Mouse (Mus musculus) G1E (cell line): ENCODE results near the gene Ralgapa1.

Source experiments
- CTCF ChIP-seq: IDR thresholded peaks from 2 replicates; pipeline ENCODE4 v1.5.1; 2012; ENCODE audit warnings: low read depth, low read length, inconsistent platforms, mixed read lengths
- POLR2AphosphoS5 ChIP-seq: IDR thresholded peaks from 2 replicates; pipeline ENCODE4 v1.6.1; 2012; ENCODE audit warnings: low read depth, low read length, inconsistent platforms; ENCODE audit not compliant: insufficient replicate concordance

DNA sequence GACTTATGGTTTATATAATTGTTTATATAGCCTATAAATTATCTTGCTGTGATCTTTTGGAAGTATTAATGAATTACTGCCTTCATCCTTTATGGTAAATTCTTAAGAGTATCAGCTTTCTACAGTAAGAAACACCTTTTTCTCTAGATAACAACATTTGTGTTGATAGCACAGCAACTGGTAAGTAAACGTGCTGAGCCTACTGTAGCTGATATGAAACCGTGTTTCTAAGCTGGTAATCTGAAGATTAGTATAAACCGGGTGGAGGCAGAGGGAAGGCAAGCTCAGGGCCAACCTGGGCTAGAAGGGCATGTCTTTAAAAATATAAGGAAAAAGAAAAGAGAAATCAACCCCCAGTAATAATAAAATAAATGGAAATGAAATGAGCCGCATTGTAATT, 46.8 kb upstream of the Ralgapa1 start:
- no peak for TF ChIP-seq CTCF
- TF ChIP-seq POLR2AphosphoS5 = no peak
